Mouse (Mus musculus): ENCODE measurements at regions not wholly inside any gene's neighbourhood (a gene's known extent, or its start where the extent isn't known, plus 50 kb on each side); places are given as distances from the start of the nearest gene placed in this dataset.

DNA sequence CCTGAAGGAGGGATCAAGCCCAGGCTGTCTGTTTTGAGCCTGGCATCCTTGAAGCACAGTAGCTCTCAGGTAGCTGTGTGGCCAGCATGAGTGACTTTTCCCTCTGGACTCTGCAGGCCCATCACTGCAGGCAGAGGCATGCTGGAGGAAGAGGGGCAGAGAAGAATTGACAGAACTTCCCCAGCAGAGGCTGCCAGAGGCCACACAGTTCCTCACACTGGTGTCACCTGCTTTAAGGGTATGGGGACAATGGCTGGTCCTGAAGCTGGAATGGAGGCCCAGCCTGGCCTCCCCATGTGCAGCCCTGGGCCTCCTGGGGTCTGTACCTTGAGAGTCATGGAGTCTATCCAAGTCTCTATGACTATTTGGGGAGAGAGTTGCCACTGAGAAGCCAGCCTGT lies 179.9 kb downstream of the Bcl11a start:
- Histone ChIP-seq H3K4me2 (replicated peaks; ENCODE audit: low read depth, low read length) (no peak overlapping the region), H3K27me3 (replicated peaks; ENCODE audit: insufficient read depth, low read length) (no peaks in the 10 kb centered on the region), H3K4me1 (ENCODE audit: insufficient read depth, low read depth, low read length) (no peaks in the 10 kb centered on the region), H3K36me3 (ENCODE audit: insufficient read depth, low read length) (no peaks in the 10 kb centered on the region), H3K9me3 (ENCODE audit: low read length) (no peaks in the 10 kb centered on the region), H3K27ac (ENCODE audit: low read length) (no peak overlapping the region), H3K9ac (replicated peaks; ENCODE audit: low read depth) (no peak overlapping the region), H3K4me3 (ENCODE audit: low read depth, low read length) (no peak overlapping the region)
- TF ChIP-seq CTCF (IDR thresholded peaks at IDR 0.05) (peak; percentile 5; the same call in 1 of the 2 replicates), EP300 (IDR thresholded peaks at IDR 0.05) (no peak)
- DNase-seq (ENCODE audit: low spot score) (no peak), ATAC-seq (no peak)

DNA sequence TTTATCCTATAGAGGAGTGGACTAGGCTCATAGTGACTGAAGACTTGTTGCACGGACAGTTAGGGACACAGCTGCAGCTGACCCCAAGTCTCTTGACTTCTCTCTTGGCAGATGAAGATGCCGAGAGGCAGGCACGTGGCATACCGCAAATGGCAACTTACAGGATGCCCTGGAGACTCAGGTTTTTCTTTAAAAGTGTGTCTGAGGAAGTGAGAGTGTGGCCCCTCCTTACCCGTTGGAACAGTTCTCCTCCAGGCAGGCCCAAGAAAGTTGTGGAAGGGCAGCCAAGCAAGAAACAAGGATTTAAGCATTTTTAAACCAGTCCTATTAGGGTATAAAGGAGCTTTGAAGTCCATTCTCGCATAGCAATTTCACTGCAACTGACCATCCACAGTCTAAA lies 180.5 kb downstream of the Bcl11a start:
- Histone ChIP-seq H3K27ac (ENCODE audit: low read length) (no peak overlapping the region), H3K9me3 (ENCODE audit: low read length) (no peaks in the 10 kb centered on the region), H3K9ac (replicated peaks; ENCODE audit: low read depth) (no peak overlapping the region), H3K36me3 (ENCODE audit: insufficient read depth, low read length) (no peaks in the 10 kb centered on the region), H3K4me1 (ENCODE audit: insufficient read depth, low read depth, low read length) (no peaks in the 10 kb centered on the region), H3K4me2 (replicated peaks; ENCODE audit: low read depth, low read length) (no peak overlapping the region), H3K27me3 (replicated peaks; ENCODE audit: insufficient read depth, low read length) (no peaks in the 10 kb centered on the region), H3K4me3 (ENCODE audit: low read depth, low read length) (no peak overlapping the region)
- ATAC-seq (no peak), DNase-seq (ENCODE audit: low spot score) (no peak)
- no peak for TF ChIP-seq EP300 (IDR thresholded peaks at IDR 0.05)
- no peak for TF ChIP-seq CTCF (IDR thresholded peaks at IDR 0.05)
- 79% methylated on average over 6 of the region's 6 CpGs for WGBS

DNA sequence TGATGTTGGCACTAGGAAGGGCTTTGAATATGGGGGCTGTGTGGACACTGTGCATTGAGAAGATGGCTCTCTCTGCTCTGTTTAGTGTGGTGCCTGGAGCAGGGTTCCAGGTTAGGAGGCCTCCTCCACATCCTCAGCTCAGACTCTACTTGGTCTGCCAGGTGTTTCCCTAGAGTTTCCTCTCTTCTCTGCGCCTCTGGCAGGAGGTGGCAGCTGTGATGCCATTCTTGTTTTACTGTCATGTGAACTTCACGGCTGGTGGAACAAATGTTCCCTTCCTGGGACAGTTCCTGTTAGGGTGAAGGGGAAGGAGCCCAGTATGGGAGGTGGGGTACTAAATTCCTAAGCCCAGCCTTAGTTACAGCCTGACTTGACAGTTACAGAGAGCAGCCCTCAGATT lies 181.8 kb downstream of the Bcl11a start:
- Histone ChIP-seq H3K4me3 (ENCODE audit: low read depth, low read length) (no peak overlapping the region), H3K36me3 (ENCODE audit: insufficient read depth, low read length) (no peaks in the 10 kb centered on the region), H3K4me2 (replicated peaks; ENCODE audit: low read depth, low read length) (no peak overlapping the region), H3K27ac (ENCODE audit: low read length) (no peak overlapping the region), H3K9me3 (ENCODE audit: low read length) (no peaks in the 10 kb centered on the region), H3K27me3 (replicated peaks; ENCODE audit: insufficient read depth, low read length) (no peaks in the 10 kb centered on the region), H3K9ac (replicated peaks; ENCODE audit: low read depth) (no peak overlapping the region), H3K4me1 (ENCODE audit: insufficient read depth, low read depth, low read length) (no peaks in the 10 kb centered on the region)
- DNase-seq (ENCODE audit: low spot score) = no peak
- WGBS = 57% methylated on average over 2 of the region's 2 CpGs
- no peak for TF ChIP-seq EP300 (IDR thresholded peaks at IDR 0.05)
- TF ChIP-seq CTCF (IDR thresholded peaks at IDR 0.05) = no peak
- ATAC-seq = no peak

DNA sequence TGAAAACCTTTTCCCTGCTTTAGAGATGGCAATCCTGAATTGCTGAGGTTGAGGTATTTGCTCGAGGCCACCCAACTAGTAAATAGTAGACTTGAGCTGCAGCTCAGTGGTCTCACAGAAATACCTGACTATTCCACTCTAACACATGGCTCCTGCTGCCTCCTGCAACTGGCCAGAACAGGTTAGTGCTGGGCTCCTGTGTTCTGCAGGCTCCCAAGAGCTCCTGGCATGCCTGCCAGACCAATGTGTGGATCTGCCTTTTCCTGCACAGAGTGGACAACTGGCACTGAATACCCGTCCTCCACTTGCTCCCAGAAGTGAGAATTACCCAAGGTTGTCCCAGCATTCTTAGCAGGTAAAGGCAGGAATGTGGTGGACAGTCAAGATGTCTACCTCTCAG lies 191.2 kb downstream of the Bcl11a start:
- Histone ChIP-seq H3K27ac (ENCODE audit: low read length) (no peak overlapping the region), H3K4me3 (ENCODE audit: low read depth, low read length) (no peak overlapping the region), H3K36me3 (ENCODE audit: insufficient read depth, low read length) (no peaks in the 10 kb centered on the region), H3K27me3 (replicated peaks; ENCODE audit: insufficient read depth, low read length) (no peaks in the 10 kb centered on the region), H3K4me1 (ENCODE audit: insufficient read depth, low read depth, low read length) (no peaks in the 10 kb centered on the region), H3K9me3 (ENCODE audit: low read length) (no peaks in the 10 kb centered on the region), H3K4me2 (replicated peaks; ENCODE audit: low read depth, low read length) (no peak overlapping the region), H3K9ac (replicated peaks; ENCODE audit: low read depth) (no peak overlapping the region)
- 51% methylated on average over 2 of the region's 2 CpGs for WGBS
- TF ChIP-seq EP300 (IDR thresholded peaks at IDR 0.05) = no peak
- no peak for TF ChIP-seq CTCF (IDR thresholded peaks at IDR 0.05)
- ATAC-seq = no peak
- DNase-seq (ENCODE audit: low spot score) = no peak

DNA sequence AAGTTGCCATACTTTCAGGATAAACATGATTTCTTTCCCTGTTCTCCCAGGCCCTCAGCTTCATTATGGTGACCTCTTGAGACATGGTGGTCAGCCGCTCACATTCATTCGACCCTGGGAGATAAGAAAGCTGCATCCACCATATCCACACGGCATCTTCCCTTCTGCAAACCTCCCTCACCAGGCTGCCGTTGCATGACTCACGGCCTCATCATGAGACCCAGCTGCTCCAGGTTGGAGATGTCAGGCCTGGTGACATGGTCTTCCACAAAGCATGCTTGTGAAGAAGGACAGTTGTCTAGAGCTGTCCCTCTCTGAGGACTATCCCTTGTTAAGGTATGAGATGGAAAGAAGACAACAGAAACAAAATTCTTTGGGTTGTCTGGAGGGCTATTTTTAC lies 203.8 kb downstream of the Bcl11a start:
- no peaks in the 10 kb centered on the region for H3K36me3 ChIP-seq (ENCODE audit: insufficient read depth, low read length)
- no peak overlapping the region for H3K4me3 ChIP-seq (ENCODE audit: low read depth, low read length)
- no peak for DNase-seq (ENCODE audit: low spot score)
- WGBS = 64% methylated on average over 5 of the region's 5 CpGs
- no peak overlapping the region for H3K9ac ChIP-seq (replicated peaks; ENCODE audit: low read depth)
- no peak for TF ChIP-seq CTCF (IDR thresholded peaks at IDR 0.05)
- no peak for TF ChIP-seq EP300 (IDR thresholded peaks at IDR 0.05)
- no peak overlapping the region for H3K4me2 ChIP-seq (replicated peaks; ENCODE audit: low read depth, low read length)
- H3K27me3 ChIP-seq (replicated peaks; ENCODE audit: insufficient read depth, low read length) = no peaks in the 10 kb centered on the region
- ATAC-seq = no peak
- H3K9me3 ChIP-seq (ENCODE audit: low read length) = no peaks in the 10 kb centered on the region
- no peaks in the 10 kb centered on the region for H3K4me1 ChIP-seq (ENCODE audit: insufficient read depth, low read depth, low read length)
- no peak overlapping the region for H3K27ac ChIP-seq (ENCODE audit: low read length)

DNA sequence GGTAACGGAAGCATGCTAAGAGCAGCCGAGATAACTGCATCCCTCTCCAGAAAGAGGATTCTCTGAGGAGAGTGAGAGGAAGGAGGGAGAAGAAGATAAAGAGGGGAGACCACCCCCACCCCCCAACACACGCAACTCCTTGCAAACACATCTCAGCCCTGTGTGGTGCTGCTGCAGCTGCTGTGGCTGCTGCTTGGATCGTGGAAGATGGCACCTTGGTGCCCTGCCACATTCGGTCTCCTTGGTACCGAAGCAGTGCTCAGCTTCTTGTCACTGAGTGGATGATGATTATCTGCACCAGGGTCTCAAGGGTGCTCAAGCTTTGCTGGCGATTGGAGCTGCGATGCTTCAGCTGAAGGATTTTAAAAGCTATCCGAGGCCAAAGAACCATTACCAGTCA lies 204.7 kb downstream of the Bcl11a start:
- no peaks in the 10 kb centered on the region for H3K36me3 ChIP-seq (ENCODE audit: insufficient read depth, low read length)
- no peaks in the 10 kb centered on the region for H3K4me1 ChIP-seq (ENCODE audit: insufficient read depth, low read depth, low read length)
- no peaks in the 10 kb centered on the region for H3K27me3 ChIP-seq (replicated peaks; ENCODE audit: insufficient read depth, low read length)
- no peak overlapping the region for H3K4me3 ChIP-seq (ENCODE audit: low read depth, low read length)
- no peak overlapping the region for H3K9ac ChIP-seq (replicated peaks; ENCODE audit: low read depth)
- H3K4me2 ChIP-seq (replicated peaks; ENCODE audit: low read depth, low read length) = no peak overlapping the region
- TF ChIP-seq EP300 (IDR thresholded peaks at IDR 0.05) = no peak
- no peak for TF ChIP-seq CTCF (IDR thresholded peaks at IDR 0.05)
- ATAC-seq (no peak), DNase-seq (ENCODE audit: low spot score) (no peak)
- no peak overlapping the region for H3K27ac ChIP-seq (ENCODE audit: low read length)
- no peaks in the 10 kb centered on the region for H3K9me3 ChIP-seq (ENCODE audit: low read length)
- 40% methylated on average over 9 of the region's 9 CpGs for WGBS

Data from lung, postnatal 0 days (tissue).